Mouse (Mus musculus): ENCODE data around the gene Dleu7. TPM values are rescaled to one million over a fixed set of nuclear protein-coding genes. Genes with fewer than 3 reads are reported as not detected.

Gene Dleu7
- polyA plus RNA-seq, 1 experiment from 2014 or later, result 0.56 TPM

- ATAC-seq (ENCODE audit: insufficient number of reproducible peaks, insufficient read depth, low FRiP score, low TSS enrichment, low read depth), result no peak
- Histone ChIP-seq H3K9ac (replicated peaks) (no peak overlapping the region), H3K4me2 (no peak overlapping the region), H3K9me3 (no peaks in the 10 kb centered on the region), H3K4me3 (replicated peaks) (no peak overlapping the region), H3K27me3 (no peaks in the 10 kb centered on the region), H3K4me1 (replicated peaks) (0 out of 2 replicates have a peak, but pooled peaks cover 10% of the 10 kb centered on the region), H3K27ac (no peak overlapping the region), H3K36me3 (no peaks in the 10 kb centered on the region)
- 68% methylated on average over 2 of the region's 2 CpGs for WGBS
Measured at GRCm38 (mm10) chr14:62282974-62283373, 9.9 kb downstream of the Dleu7 start.

GRCm38 (mm10) chr14:62273604-62274003 lies 19.2 kb downstream of the Dleu7 start:
- 96% methylated on average over 3 of the region's 3 CpGs for WGBS
- Histone ChIP-seq H3K4me2 (no peak overlapping the region), H3K9ac (replicated peaks) (no peak overlapping the region), H3K27me3 (no peaks in the 10 kb centered on the region), H3K4me3 (replicated peaks) (no peak overlapping the region), H3K9me3 (no peaks in the 10 kb centered on the region), H3K27ac (no peak overlapping the region), H3K4me1 (replicated peaks) (no peaks in the 10 kb centered on the region), H3K36me3 (no peaks in the 10 kb centered on the region)
- no peak for ATAC-seq (ENCODE audit: insufficient number of reproducible peaks, insufficient read depth, low FRiP score, low TSS enrichment, low read depth)

- H3K27me3 ChIP-seq, result no peaks in the 10 kb centered on the region
- H3K4me2 ChIP-seq, result no peak overlapping the region
- no peaks in the 10 kb centered on the region for H3K9me3 ChIP-seq
- H3K36me3 ChIP-seq, result no peaks in the 10 kb centered on the region
- no peak overlapping the region for H3K9ac ChIP-seq (replicated peaks)
- H3K4me1 ChIP-seq (replicated peaks), result no peaks in the 10 kb centered on the region
- no peak overlapping the region for H3K27ac ChIP-seq
- H3K4me3 ChIP-seq (replicated peaks), result no peak overlapping the region
- ATAC-seq (ENCODE audit: insufficient number of reproducible peaks, insufficient read depth, low FRiP score, low TSS enrichment, low read depth), result no peak
- WGBS, result 82% methylated on average over 12 of the region's 12 CpGs
Measured at GRCm38 (mm10) chr14:62270698-62271396, 22.0 kb downstream of the Dleu7 start.

- Histone ChIP-seq H3K36me3 (no peaks in the 10 kb centered on the region), H3K27me3 (no peaks in the 10 kb centered on the region), H3K27ac (0 out of 2 replicates have a peak overlapping the region, but pooled peaks have one; percentile 4), H3K4me2 (no peak overlapping the region), H3K4me1 (replicated peaks) (peaks cover 17% of the 10 kb centered on the region; the same call in 1 of the 2 replicates), H3K4me3 (replicated peaks) (no peak overlapping the region), H3K9me3 (no peaks in the 10 kb centered on the region), H3K9ac (replicated peaks) (no peak overlapping the region)
- 52% methylated on average over 10 of the region's 10 CpGs for WGBS
- no peak for ATAC-seq (ENCODE audit: insufficient number of reproducible peaks, insufficient read depth, low FRiP score, low TSS enrichment, low read depth)
Measured at GRCm38 (mm10) chr14:62258978-62259536, 33.8 kb downstream of the Dleu7 start.

- no peak overlapping the region for H3K4me2 ChIP-seq
- 53% methylated on average over 6 of the region's 6 CpGs for WGBS
Measured at GRCm38 (mm10) chr14:62258125-62258524, 34.7 kb downstream of the Dleu7 start.

GRCm38 (mm10) chr14:62256066-62256465 lies 36.8 kb downstream of the Dleu7 start:
- H3K36me3 ChIP-seq, result no peaks in the 10 kb centered on the region
- no peak for ATAC-seq (ENCODE audit: insufficient number of reproducible peaks, insufficient read depth, low FRiP score, low TSS enrichment, low read depth)
- peaks cover 17% of the 10 kb centered on the region; the same call in 1 of the 2 replicates for H3K4me1 ChIP-seq (replicated peaks)
- H3K27ac ChIP-seq, result no peak overlapping the region
- no peaks in the 10 kb centered on the region for H3K9me3 ChIP-seq
- no peak overlapping the region for H3K9ac ChIP-seq (replicated peaks)
- H3K4me2 ChIP-seq, result no peak overlapping the region
- H3K27me3 ChIP-seq, result no peaks in the 10 kb centered on the region
- 79% methylated on average over 5 of the region's 5 CpGs for WGBS
- no peak overlapping the region for H3K4me3 ChIP-seq (replicated peaks)

More at GRCm38 (mm10) chr14:62258125-62258524, 34.7 kb downstream of the Dleu7 start:
- Histone ChIP-seq H3K27me3 (no peaks in the 10 kb centered on the region), H3K36me3 (no peaks in the 10 kb centered on the region), H3K9ac (replicated peaks) (no peak overlapping the region), H3K4me1 (replicated peaks) (peaks cover 17% of the 10 kb centered on the region; the same call in 1 of the 2 replicates), H3K4me3 (replicated peaks) (no peak overlapping the region), H3K27ac (no peak overlapping the region), H3K9me3 (no peaks in the 10 kb centered on the region)
- no peak for ATAC-seq (ENCODE audit: insufficient number of reproducible peaks, insufficient read depth, low FRiP score, low TSS enrichment, low read depth)

- H3K9ac ChIP-seq (replicated peaks), result no peak overlapping the region
- no peak overlapping the region for H3K4me2 ChIP-seq
- WGBS, result 53% methylated on average over 8 of the region's 8 CpGs
- H3K36me3 ChIP-seq, result no peaks in the 10 kb centered on the region
- no peak for ATAC-seq (ENCODE audit: insufficient number of reproducible peaks, insufficient read depth, low FRiP score, low TSS enrichment, low read depth)
- no peak overlapping the region for H3K27ac ChIP-seq
- H3K27me3 ChIP-seq, result no peaks in the 10 kb centered on the region
- H3K4me1 ChIP-seq (replicated peaks), result peaks cover 14% of the 10 kb centered on the region; the same call in 1 of the 2 replicates
- no peaks in the 10 kb centered on the region for H3K9me3 ChIP-seq
- no peak overlapping the region for H3K4me3 ChIP-seq (replicated peaks)
Measured at GRCm38 (mm10) chr14:62254371-62254770, 38.5 kb downstream of the Dleu7 start.

GRCm38 (mm10) chr14:62251999-62252398 lies 40.8 kb downstream of the Dleu7 start:
- Histone ChIP-seq H3K27me3 (no peaks in the 10 kb centered on the region), H3K4me1 (replicated peaks) (no peaks in the 10 kb centered on the region), H3K4me3 (replicated peaks) (no peak overlapping the region), H3K4me2 (no peak overlapping the region), H3K36me3 (no peaks in the 10 kb centered on the region), H3K9me3 (no peaks in the 10 kb centered on the region), H3K27ac (no peak overlapping the region), H3K9ac (replicated peaks) (no peak overlapping the region)
- peak; percentile 42; the same call in 1 of the 2 replicates for ATAC-seq (ENCODE audit: insufficient number of reproducible peaks, insufficient read depth, low FRiP score, low TSS enrichment, low read depth)
- 11% methylated on average over 4 of the region's 4 CpGs for WGBS

GRCm38 (mm10) chr14:62250046-62250445 lies 42.8 kb downstream of the Dleu7 start:
- Histone ChIP-seq H3K27ac (no peak overlapping the region), H3K27me3 (no peaks in the 10 kb centered on the region), H3K4me2 (no peak overlapping the region), H3K9me3 (no peaks in the 10 kb centered on the region), H3K36me3 (no peaks in the 10 kb centered on the region), H3K9ac (replicated peaks) (no peak overlapping the region), H3K4me3 (replicated peaks) (no peak overlapping the region), H3K4me1 (replicated peaks) (0 out of 2 replicates have a peak, but pooled peaks cover 4% of the 10 kb centered on the region)
- WGBS, result 63% methylated on average over 3 of the region's 3 CpGs
- ATAC-seq (ENCODE audit: insufficient number of reproducible peaks, insufficient read depth, low FRiP score, low TSS enrichment, low read depth), result no peak

GRCm38 (mm10) chr14:62249251-62249650 lies 43.6 kb downstream of the Dleu7 start:
- Histone ChIP-seq H3K4me1 (replicated peaks) (0 out of 2 replicates have a peak, but pooled peaks cover 4% of the 10 kb centered on the region), H3K27me3 (no peaks in the 10 kb centered on the region), H3K4me2 (no peak overlapping the region), H3K9me3 (no peaks in the 10 kb centered on the region), H3K36me3 (no peaks in the 10 kb centered on the region), H3K9ac (replicated peaks) (no peak overlapping the region), H3K27ac (no peak overlapping the region), H3K4me3 (replicated peaks) (no peak overlapping the region)
- no peak for ATAC-seq (ENCODE audit: insufficient number of reproducible peaks, insufficient read depth, low FRiP score, low TSS enrichment, low read depth)
- 86% methylated on average over 2 of the region's 2 CpGs for WGBS

- Histone ChIP-seq H3K27ac (no peak overlapping the region), H3K4me3 (replicated peaks) (no peak overlapping the region), H3K27me3 (no peaks in the 10 kb centered on the region), H3K9me3 (no peaks in the 10 kb centered on the region), H3K36me3 (no peaks in the 10 kb centered on the region), H3K4me2 (no peak overlapping the region), H3K9ac (replicated peaks) (no peak overlapping the region), H3K4me1 (replicated peaks) (0 out of 2 replicates have a peak, but pooled peaks cover 4% of the 10 kb centered on the region)
- 76% methylated on average over 10 of the region's 10 CpGs for WGBS
- no peak for ATAC-seq (ENCODE audit: insufficient number of reproducible peaks, insufficient read depth, low FRiP score, low TSS enrichment, low read depth)
Measured at GRCm38 (mm10) chr14:62248796-62249195, 44.1 kb downstream of the Dleu7 start.

All from limb, embryonic 12.5 days (tissue).